Mouse (Mus musculus): ENCODE measurements at regions not wholly inside any gene's neighbourhood (a gene's known extent, or its start where the extent isn't known, plus 50 kb on each side); places are given as distances from the start of the nearest gene placed in this dataset.

- DNase-seq: no peak
These were observed 196.1 kb upstream of the Gm6657 start for GRCm38 (mm10) chr12:77997916-77998315.

- no peak for DNase-seq
These were observed 193.6 kb upstream of the Gm6657 start for GRCm38 (mm10) chr12:78000401-78000800.

- peak; percentile 92 for DNase-seq
These were observed 192.2 kb upstream of the Gm6657 start for GRCm38 (mm10) chr12:78001846-78002245.

GRCm38 (mm10) chr12:78033766-78034165, 160.3 kb upstream of the Gm6657 start:
- no peak for DNase-seq

GRCm38 (mm10) chr12:78046582-78046981, 147.5 kb upstream of the Gm6657 start:
- no peak for DNase-seq

GRCm38 (mm10) chr12:78055956-78056355, 138.1 kb upstream of the Gm6657 start:
- DNase-seq: peak; percentile 19

- no peak for DNase-seq
These were observed 136.9 kb upstream of the Gm6657 start for GRCm38 (mm10) chr12:78057166-78057565.

- DNase-seq: no peak
These were observed 134.1 kb upstream of the Gm6657 start for GRCm38 (mm10) chr12:78059965-78060364.

- DNase-seq: no peak
These were observed 128.0 kb upstream of the Gm6657 start for GRCm38 (mm10) chr12:78066024-78066423.

GRCm38 (mm10) chr12:78072935-78073334, 121.1 kb upstream of the Gm6657 start:
- DNase-seq: no peak

GRCm38 (mm10) chr12:78074290-78074802, 119.7 kb upstream of the Gm6657 start:
- DNase-seq: no peak

GRCm38 (mm10) chr12:78077285-78077684, 116.8 kb upstream of the Gm6657 start:
- DNase-seq: no peak

- no peak for DNase-seq
These were observed 111.9 kb upstream of the Gm6657 start for GRCm38 (mm10) chr12:78082163-78082562.

GRCm38 (mm10) chr12:78086016-78086415, 108.0 kb upstream of the Gm6657 start:
- DNase-seq: no peak

GRCm38 (mm10) chr12:78087921-78088320, 106.1 kb upstream of the Gm6657 start:
- DNase-seq: no peak

GRCm38 (mm10) chr12:78094471-78094870, 99.6 kb upstream of the Gm6657 start:
- DNase-seq: no peak

- no peak for DNase-seq
These were observed 98.7 kb upstream of the Gm6657 start for GRCm38 (mm10) chr12:78095352-78095751.

GRCm38 (mm10) chr12:78095916-78096315, 98.1 kb upstream of the Gm6657 start:
- DNase-seq: no peak

- no peak for DNase-seq
These were observed 96.9 kb upstream of the Gm6657 start for GRCm38 (mm10) chr12:78097119-78097518.

- DNase-seq: no peak
These were observed 96.3 kb upstream of the Gm6657 start for GRCm38 (mm10) chr12:78097692-78098091.

- peak; percentile 73 for DNase-seq
These were observed 95.3 kb upstream of the Gm6657 start for GRCm38 (mm10) chr12:78098765-78099194.

GRCm38 (mm10) chr12:78099761-78100160, 94.3 kb upstream of the Gm6657 start:
- DNase-seq: peak; percentile 68

GRCm38 (mm10) chr12:78100756-78101155, 93.3 kb upstream of the Gm6657 start:
- DNase-seq: no peak

GRCm38 (mm10) chr12:78109931-78110330, 84.1 kb upstream of the Gm6657 start:
- no peak for DNase-seq

GRCm38 (mm10) chr12:78118131-78118530, 75.9 kb upstream of the Gm6657 start:
- DNase-seq: no peak

GRCm38 (mm10) chr12:78119246-78119645, 74.8 kb upstream of the Gm6657 start:
- no peak for DNase-seq
